Mouse (Mus musculus) layer of hippocampus, adult 9-10 months (tissue): Measurements from ENCODE around the gene Thsd7b.
"Not testable (repeated sequence)": the region's sequence is repeated elsewhere in the genome, so short reads cannot be mapped to it uniquely, and the experiment has no call there.

ENCODE experiments used
- DNase-seq: peaks from one replicate; pipeline ENCODE4 v3.0.0; 2022; ENCODE audit warnings: low spot score

The Thsd7b gene

DNA sequence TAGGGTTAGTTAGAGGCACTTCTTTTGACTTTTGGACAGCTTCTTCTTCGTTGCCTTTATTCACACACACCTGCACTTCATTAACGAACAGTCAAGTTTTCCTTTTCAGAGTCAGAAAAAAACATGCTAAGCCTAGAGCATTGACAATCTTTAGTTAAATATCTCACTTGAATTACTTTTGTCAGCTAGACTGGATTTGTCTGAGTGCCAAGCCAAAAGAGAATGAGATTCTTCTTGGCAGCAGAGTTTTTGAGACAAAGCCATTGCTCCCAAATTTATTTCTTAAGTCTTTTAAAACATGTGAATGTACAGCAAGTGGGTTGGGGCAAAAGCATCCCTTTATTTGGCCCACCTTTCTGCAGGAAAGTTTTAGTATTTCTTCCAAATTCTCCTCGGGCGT lies 362.0 kb downstream of the Thsd7b start:
- DNase-seq = no peak

DNA sequence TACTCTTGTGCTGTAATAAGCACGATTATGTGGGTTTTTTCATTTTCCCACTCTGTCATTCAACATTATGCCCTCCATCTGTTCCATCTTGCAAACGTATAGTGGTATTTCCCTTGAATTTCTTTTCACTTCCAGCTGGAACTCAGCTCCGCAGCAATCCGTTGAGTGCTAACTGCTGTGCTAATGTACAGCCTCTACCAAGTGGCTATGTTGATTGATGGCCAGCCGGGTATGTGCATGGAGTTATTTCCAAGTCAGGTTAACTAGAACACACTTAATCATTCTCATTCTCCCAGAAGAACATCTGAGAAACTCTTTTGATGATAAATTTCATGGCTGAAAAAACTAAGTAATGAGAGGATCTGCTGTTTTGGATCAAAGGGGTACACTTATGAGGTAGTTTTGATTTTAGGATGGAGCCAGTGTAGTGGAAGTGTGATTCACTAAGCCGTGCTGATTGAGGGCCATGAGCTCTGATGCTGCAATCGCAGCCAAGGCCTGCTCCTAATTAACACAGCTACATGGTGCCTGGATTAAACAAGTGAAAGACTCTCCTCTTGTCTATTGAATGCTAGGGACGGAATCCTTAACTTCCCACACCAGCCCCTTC lies 371.3 kb downstream of the Thsd7b start:
- no peak for DNase-seq

DNA sequence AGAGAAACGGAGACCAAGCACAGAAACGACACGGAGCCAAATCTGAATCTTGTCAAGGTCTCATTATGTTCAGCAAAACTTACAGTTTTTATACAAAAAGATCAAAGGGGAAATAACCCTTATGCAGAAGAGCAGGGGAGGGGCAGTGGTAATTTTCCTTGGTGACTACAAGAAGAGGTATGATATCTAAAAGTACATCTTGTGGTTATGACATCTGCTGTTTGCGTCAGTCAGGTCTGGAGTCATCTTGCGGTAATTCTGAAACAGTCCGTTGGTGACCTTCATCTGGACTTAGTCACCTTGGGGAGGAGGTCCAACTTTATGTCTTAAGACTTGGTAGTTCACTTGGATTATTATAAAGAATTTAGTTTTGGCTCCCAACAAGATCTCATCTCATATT lies 378.3 kb downstream of the Thsd7b start:
- not testable (repeated sequence) for DNase-seq

DNA sequence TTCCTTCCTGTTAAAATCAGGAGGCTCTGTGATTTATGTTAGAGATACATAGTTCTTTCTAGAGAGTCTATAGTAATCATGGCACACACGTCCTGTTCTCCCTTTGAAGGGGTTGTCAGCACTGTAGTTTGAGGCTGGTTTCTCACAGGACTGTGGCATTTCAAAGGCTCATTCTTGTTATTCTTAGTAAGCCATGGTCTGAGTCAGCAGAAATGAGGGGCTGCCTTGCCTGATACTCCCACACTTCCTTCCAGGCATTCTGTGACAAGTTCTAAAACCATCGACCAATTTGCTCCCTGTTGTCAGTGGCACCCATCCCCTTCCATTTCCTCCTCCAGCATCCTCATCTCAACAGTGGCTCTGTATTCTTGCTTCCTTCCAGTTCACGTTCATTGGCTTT lies 384.9 kb downstream of the Thsd7b start:
- no peak for DNase-seq

DNA sequence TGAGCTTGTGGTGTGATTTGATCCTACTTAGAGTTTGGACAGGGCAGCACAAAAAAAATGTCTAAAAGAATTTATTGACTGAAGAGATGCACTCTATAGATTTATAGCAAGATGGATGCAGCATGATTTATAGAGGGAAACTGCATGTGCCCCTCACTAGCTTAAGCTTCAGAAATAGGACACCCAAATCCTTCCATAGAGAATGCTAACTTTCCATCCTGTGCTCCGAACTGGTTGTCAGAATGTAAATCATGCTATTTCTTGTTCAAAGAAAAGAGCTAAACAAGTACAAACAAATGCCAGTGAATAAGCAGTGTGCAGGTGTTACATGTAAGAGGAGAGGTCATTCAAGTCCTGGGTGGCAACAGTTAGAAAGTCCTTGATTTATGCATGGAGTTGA lies 402.8 kb downstream of the Thsd7b start:
- no peak for DNase-seq

- no peak for DNase-seq
Observed at GRCm38 (mm10) chr1:129678851-129679250, 405.7 kb downstream of the Thsd7b start.

DNA sequence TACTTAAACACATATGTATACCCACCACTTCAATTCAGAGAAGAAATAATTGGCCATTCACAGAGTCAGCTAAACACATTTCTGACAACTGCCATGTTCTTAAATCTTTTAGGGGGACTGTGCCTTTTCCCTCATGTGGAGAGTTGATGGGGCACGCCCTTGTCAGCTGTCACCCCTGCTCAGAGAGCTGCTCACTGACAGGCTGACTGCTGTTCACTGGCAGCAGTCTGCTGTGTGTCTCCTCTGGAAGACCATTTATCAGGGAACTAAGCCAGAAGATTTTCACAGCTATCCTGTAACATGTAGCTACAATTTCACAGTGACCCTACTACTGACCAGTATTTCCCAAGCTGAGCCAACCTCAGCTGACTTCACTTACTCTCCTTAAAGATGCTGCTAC lies 432.6 kb downstream of the Thsd7b start:
- no peak for DNase-seq

- DNase-seq = peak; percentile 29
Observed at GRCm38 (mm10) chr1:129712706-129713105, 439.6 kb downstream of the Thsd7b start.

DNA sequence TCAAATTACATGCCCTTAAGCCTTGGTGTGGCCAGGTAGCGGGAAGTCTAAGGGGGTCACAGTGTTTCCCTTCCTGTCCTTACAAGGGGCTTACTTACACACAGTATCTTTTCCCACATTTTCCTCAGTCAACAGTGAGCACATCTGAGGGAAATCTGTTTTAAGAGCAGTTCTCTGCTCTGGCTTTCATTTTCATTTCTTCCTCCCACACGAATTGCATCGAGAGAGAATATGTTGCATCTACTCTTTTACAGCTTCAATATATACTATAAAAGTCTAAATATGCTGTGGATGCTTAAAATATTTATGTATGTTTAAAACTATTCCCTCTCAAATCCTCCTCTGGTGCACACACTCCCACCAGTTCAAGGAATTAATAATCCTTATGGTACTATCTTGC lies 440.5 kb downstream of the Thsd7b start:
- DNase-seq = no peak

- DNase-seq = no peak
Observed at GRCm38 (mm10) chr1:129719592-129719991, 446.5 kb downstream of the Thsd7b start.

- DNase-seq = no peak
Observed at GRCm38 (mm10) chr1:129731991-129732390, 458.9 kb downstream of the Thsd7b start.

DNA sequence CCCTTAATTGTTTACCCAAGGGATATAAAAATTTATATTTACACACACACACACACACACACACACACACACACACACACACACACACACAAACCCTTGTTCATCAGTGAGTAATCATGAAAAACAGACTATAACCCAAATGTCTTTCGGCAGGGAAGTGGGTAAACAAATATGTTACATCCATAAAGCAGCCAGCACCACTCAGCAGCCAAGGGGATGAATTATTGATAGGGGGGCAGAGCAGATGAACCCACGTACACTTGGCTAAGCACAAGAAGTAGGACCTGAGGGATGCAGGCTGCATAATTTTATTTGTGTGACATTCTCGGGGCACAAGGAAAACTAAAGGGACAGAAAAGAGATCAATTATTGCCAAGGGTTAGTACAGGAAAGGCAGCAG lies 474.5 kb downstream of the Thsd7b start:
- no peak for DNase-seq

DNA sequence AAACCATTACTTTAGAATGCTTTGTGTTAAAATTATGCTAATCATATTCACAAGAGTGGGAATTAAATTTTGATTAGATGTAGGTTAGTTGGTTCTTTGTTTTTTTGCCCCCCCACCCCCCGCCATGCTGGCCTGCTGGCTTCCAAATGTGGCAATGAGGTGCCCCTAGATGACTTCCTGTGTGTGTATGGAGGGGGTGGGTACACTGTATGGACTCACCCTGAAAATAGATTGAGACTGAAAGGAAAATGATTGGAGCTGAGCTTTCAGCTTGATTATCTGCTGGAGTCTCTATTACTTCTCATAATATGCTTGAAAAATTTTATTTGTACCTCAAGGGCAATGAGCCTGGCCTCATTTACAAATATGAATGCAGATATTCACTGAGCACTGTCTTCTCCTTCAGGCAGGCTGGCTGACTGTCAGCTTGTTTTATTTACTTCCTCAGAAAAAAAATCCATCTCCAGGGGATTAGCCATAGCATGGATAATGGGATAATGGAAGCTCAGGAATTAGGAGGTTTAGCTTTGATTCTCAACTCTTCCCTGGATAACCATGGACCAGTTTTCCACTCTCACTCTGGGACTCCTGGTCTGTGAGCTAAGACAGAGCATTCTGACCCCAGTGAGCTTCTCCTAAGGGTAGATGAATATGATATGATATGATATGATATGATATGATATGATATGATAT lies 483.6 kb downstream of the Thsd7b start:
- no peak for DNase-seq

GRCm38 (mm10) chr1:129759003-129759402 lies 485.9 kb downstream of the Thsd7b start:
- DNase-seq = no peak

GRCm38 (mm10) chr1:129761234-129761633 lies 488.1 kb downstream of the Thsd7b start:
- DNase-seq = no peak

DNA sequence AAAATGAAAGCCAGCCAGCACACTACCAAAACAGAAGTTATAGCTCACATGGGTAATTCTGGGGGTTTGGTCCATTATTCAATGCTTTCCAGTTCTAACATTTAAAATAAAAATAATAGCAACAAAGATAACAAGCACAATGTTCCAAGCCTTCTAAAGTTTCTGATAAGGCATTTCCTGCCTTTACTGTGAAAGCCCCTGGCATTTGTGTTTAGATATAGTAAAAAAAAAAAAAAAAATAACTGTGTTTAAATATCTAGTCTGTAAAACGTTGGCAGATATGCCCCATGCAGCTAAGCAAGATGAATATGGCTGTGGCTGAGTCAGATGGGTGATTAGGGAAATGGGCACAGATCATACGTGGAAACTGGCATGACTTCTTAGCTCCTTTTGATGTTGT lies 491.6 kb downstream of the Thsd7b start:
- no peak for DNase-seq

GRCm38 (mm10) chr1:129777055-129777454 lies 504.0 kb downstream of the Thsd7b start:
- no peak for DNase-seq

GRCm38 (mm10) chr1:129779506-129779905 lies 506.4 kb downstream of the Thsd7b start:
- no peak for DNase-seq

GRCm38 (mm10) chr1:129780589-129780988 lies 507.5 kb downstream of the Thsd7b start:
- DNase-seq = no peak

GRCm38 (mm10) chr1:129798519-129798918 lies 525.4 kb downstream of the Thsd7b start:
- no peak for DNase-seq

- DNase-seq = no peak
Observed at GRCm38 (mm10) chr1:129826927-129827326, 553.8 kb downstream of the Thsd7b start.

DNA sequence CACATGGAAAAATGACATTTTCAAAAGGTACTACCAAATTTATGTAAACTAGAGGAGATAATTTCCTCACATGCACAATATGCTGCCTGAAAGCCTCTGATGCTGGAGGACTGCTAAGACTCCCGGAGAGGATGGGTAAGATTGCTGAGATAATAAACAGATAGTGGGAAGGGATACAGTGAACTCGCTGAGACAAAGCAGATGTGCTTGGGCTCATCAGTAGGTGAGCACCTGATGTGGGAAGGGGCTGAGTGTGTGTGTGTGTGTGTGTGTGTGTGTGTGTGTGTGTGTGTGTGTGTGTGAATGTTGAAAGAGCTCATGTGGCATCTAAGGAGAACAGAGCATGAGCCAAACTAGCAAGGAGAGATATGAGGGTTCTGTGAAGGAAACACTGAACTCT lies 564.2 kb downstream of the Thsd7b start:
- no peak for DNase-seq

- DNase-seq = no peak
Observed at GRCm38 (mm10) chr1:129837776-129838175, 564.7 kb downstream of the Thsd7b start.

DNA sequence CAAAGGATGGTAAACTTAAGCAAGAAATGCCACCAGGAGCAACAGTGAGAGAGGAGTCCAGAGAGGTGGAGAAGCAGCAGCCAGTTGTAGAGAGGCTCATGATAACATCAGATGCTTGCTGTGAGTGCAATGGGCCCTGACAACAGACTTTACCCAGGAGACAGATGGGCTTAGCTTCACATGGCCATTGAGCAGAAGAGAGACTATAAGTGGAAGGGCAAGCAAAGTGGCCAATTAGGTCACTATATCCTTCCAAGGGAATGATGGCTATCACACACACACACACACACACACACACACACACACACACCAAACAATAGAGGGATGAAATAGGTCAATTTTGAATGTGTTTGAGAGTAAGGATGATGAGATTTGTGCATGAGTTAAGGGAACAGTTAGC lies 565.4 kb downstream of the Thsd7b start:
- DNase-seq = no peak
